Mouse (Mus musculus): ENCODE measurements around the gene Trak2. TPM values are rescaled to one million over a fixed set of nuclear protein-coding genes. Genes with fewer than 3 reads are reported as not detected.
"Not testable (repeated sequence)": the region's sequence is repeated elsewhere in the genome, so short reads cannot be mapped to it uniquely, and the experiment has no call there.

The Trak2 gene
- polyA plus RNA-seq, 1 experiment from 2014 or later = 17.9 TPM

DNA sequence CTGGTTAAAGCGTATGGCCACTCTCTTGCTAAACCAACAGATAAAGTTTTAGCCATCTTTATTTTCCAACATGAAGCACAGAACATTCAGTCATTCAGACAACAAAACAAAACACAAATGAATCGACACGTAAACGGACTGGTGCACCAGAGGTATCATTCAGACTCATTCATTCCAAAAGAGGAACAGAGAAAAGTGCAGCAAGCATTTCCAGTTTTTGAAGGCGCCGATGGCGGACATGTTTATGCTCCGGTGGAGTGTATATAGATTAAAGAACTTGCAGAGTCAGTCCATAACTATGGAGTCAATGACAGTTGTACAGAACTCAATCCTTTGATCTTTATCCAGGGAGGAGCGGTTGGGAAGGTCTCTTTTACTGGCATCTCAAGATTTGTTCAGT, 90.0 kb downstream of the Trak2 start:
- WGBS = 91% methylated on average over 9 of the region's 9 CpGs
- not testable (repeated sequence) for H3K9ac ChIP-seq (ENCODE audit: low read length); H3K9me3 ChIP-seq (replicated peaks; ENCODE audit: control insufficient read depth, low read length); H3K27ac ChIP-seq (ENCODE audit: low read depth, low read length); H3K4me2 ChIP-seq (ENCODE audit: low read length); H3K36me3 ChIP-seq (ENCODE audit: control insufficient read depth, insufficient read depth, low read length); H3K4me3 ChIP-seq (ENCODE audit: low read depth, low read length); H3K4me1 ChIP-seq (ENCODE audit: control insufficient read depth, insufficient read depth, low read length); H3K27me3 ChIP-seq (replicated peaks; ENCODE audit: control insufficient read depth, insufficient read depth, low read length); ATAC-seq; DNase-seq (ENCODE audit: low spot score)

DNA sequence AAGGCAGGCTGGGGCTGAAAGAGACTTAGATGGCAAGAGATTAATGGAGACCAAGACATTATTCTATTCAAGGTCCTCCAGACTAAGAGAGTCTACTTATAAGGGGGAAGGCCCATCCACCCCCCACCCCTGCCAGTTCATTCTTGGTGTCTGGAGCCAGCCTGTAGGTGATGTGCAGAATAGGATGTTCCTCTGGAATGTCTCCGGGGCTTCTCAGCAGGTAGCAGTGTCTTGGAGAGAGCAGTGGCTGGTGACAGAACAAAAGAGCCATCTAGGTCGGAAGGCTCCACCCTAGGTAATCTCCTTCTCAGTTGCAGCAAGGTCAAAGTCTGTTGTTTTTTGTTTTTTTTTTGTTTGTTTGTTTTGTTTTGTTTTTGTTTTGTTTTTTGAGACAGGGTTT, 93.9 kb downstream of the Trak2 start:
- H3K27me3 ChIP-seq (replicated peaks; ENCODE audit: control insufficient read depth, insufficient read depth, low read length); H3K4me1 ChIP-seq (ENCODE audit: control insufficient read depth, insufficient read depth, low read length); H3K4me2 ChIP-seq (ENCODE audit: low read length); ATAC-seq; H3K27ac ChIP-seq (ENCODE audit: low read depth, low read length); H3K9me3 ChIP-seq (replicated peaks; ENCODE audit: control insufficient read depth, low read length); H3K9ac ChIP-seq (ENCODE audit: low read length); H3K4me3 ChIP-seq (ENCODE audit: low read depth, low read length); H3K36me3 ChIP-seq (ENCODE audit: control insufficient read depth, insufficient read depth, low read length); DNase-seq (ENCODE audit: low spot score): not testable (repeated sequence)
- 96% methylated on average over 2 of the region's 2 CpGs for WGBS

DNA sequence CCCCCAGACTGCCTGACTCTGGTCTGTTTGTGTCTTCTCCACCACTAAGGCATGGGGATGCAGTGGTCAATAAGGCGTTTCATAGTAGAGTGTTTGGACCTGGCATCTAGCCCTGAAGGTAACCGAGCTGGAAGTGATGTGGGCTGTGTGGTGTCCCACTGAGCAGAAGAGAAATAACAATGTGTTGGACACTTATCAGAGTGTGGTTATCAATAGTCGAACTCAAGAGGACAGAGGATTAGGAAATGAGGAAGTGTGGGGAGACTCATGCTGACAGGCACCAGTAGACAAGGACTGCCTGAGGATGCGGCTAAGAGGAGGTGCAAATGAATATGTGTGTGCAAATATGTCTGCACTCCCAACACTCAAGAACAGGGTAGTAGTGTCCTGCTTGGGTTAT, 96.7 kb downstream of the Trak2 start:
- H3K36me3 ChIP-seq (ENCODE audit: control insufficient read depth, insufficient read depth, low read length); H3K27me3 ChIP-seq (replicated peaks; ENCODE audit: control insufficient read depth, insufficient read depth, low read length); H3K4me3 ChIP-seq (ENCODE audit: low read depth, low read length); H3K4me1 ChIP-seq (ENCODE audit: control insufficient read depth, insufficient read depth, low read length); H3K9me3 ChIP-seq (replicated peaks; ENCODE audit: control insufficient read depth, low read length); H3K27ac ChIP-seq (ENCODE audit: low read depth, low read length); H3K9ac ChIP-seq (ENCODE audit: low read length); DNase-seq (ENCODE audit: low spot score); ATAC-seq; H3K4me2 ChIP-seq (ENCODE audit: low read length): not testable (repeated sequence)
- 93% methylated on average over 4 of the region's 4 CpGs for WGBS

DNA sequence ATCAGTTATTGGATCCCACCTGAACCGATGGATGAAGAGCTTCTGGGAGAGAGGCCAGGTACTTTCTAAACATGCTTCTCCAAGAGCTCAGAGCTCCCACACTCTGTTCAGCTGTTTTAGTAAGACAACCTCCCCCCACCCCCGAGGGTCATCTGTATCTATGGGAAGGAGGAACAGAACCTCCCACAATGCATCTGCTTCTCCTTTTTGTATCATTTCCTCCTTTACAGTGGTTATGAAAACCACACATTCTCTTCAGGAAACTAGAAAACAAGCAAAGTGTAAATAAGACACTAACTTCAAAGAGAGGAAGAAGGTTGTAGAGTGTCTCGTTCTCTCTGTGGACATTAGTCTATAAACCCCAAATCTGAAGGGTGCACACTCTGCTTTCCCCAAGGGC, 112.6 kb downstream of the Trak2 start:
- not testable (repeated sequence) for H3K27ac ChIP-seq (ENCODE audit: low read depth, low read length); H3K36me3 ChIP-seq (ENCODE audit: control insufficient read depth, insufficient read depth, low read length); DNase-seq (ENCODE audit: low spot score); H3K4me3 ChIP-seq (ENCODE audit: low read depth, low read length); H3K9me3 ChIP-seq (replicated peaks; ENCODE audit: control insufficient read depth, low read length); H3K9ac ChIP-seq (ENCODE audit: low read length); ATAC-seq; H3K27me3 ChIP-seq (replicated peaks; ENCODE audit: control insufficient read depth, insufficient read depth, low read length); H3K4me1 ChIP-seq (ENCODE audit: control insufficient read depth, insufficient read depth, low read length); H3K4me2 ChIP-seq (ENCODE audit: low read length)
- 93% methylated on average over 3 of the region's 3 CpGs for WGBS

DNA sequence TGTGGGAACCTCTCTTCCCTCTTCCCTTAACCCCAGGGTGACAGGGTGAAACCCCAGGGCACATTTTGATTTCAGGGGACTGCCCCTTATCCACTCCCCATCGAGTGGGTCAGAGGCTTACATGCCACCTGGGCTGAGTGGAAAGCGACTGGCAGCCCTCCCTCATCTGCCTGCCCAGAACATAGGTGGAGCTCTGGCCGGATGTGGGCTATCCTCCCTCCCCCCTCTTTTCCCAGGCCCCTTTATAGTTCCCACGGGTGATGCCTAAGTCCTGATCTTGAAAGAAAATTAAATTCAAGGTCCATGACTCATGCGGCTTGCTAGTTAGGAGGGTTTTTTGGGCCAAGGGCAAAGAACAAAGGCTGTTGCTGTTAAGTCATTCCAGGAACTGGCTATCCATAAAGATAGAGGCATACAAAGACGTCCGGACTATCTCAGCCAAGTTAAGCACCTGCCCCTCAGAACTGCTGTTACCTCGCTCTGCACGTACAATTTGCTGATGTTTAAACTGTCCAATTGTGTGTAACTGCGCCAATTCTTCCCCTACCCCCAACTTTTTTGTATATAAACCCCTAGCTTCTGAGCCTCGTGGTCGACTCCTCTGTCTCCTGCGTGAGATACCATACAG, 113.4 kb downstream of the Trak2 start:
- H3K9ac ChIP-seq (ENCODE audit: low read length); H3K27me3 ChIP-seq (replicated peaks; ENCODE audit: control insufficient read depth, insufficient read depth, low read length); ATAC-seq; H3K36me3 ChIP-seq (ENCODE audit: control insufficient read depth, insufficient read depth, low read length); H3K9me3 ChIP-seq (replicated peaks; ENCODE audit: control insufficient read depth, low read length); H3K4me3 ChIP-seq (ENCODE audit: low read depth, low read length); H3K27ac ChIP-seq (ENCODE audit: low read depth, low read length); H3K4me2 ChIP-seq (ENCODE audit: low read length); DNase-seq (ENCODE audit: low spot score); H3K4me1 ChIP-seq (ENCODE audit: control insufficient read depth, insufficient read depth, low read length): not testable (repeated sequence)
- WGBS = 78% methylated on average over 13 of the region's 13 CpGs

DNA sequence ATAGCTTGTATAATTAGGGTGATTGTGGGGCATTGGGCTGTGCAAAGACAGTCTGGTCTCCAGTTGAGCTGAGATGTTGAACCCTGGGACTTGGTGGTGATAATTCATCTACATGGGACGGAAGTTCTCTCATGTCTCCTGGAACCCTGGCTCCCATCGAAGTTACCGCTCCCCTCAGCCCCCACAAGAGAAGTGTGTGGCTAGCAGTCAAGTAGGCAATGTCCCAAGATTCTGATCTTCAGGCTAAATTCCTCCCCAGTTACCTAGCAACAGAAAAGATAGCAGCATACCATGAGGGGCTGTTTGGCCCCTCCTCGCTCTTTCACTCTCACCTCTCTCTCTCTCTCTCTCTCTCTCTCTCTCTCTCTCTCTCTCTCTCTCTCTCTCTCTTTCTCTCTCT, 114.1 kb downstream of the Trak2 start:
- not testable (repeated sequence) for H3K9me3 ChIP-seq (replicated peaks; ENCODE audit: control insufficient read depth, low read length); H3K4me3 ChIP-seq (ENCODE audit: low read depth, low read length); H3K27ac ChIP-seq (ENCODE audit: low read depth, low read length); H3K4me1 ChIP-seq (ENCODE audit: control insufficient read depth, insufficient read depth, low read length); H3K9ac ChIP-seq (ENCODE audit: low read length); H3K27me3 ChIP-seq (replicated peaks; ENCODE audit: control insufficient read depth, insufficient read depth, low read length); ATAC-seq; H3K36me3 ChIP-seq (ENCODE audit: control insufficient read depth, insufficient read depth, low read length); H3K4me2 ChIP-seq (ENCODE audit: low read length); DNase-seq (ENCODE audit: low spot score)
- 88% methylated on average over 4 of the region's 4 CpGs for WGBS

DNA sequence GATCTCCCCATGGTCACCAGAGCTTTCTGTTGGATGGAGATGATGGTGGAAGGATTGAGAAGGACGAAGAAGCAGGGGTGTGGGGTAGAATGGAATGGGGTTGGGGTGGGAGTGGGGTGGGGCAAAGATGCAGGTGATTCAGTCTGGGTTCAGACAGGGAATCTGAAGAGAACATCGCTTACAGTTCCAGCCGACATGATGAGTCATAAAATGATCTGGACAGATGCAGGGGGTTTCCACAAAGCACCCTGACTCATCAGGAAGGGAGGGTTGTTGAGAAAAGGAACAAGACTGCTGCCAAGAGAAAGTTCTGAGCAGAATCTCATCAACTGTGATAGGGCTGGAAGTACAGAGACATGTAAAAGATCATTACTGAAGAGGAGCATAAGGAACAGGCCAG, 116.4 kb downstream of the Trak2 start:
- not testable (repeated sequence) for H3K36me3 ChIP-seq (ENCODE audit: control insufficient read depth, insufficient read depth, low read length); H3K4me1 ChIP-seq (ENCODE audit: control insufficient read depth, insufficient read depth, low read length); H3K27ac ChIP-seq (ENCODE audit: low read depth, low read length); H3K4me2 ChIP-seq (ENCODE audit: low read length); H3K27me3 ChIP-seq (replicated peaks; ENCODE audit: control insufficient read depth, insufficient read depth, low read length); H3K4me3 ChIP-seq (ENCODE audit: low read depth, low read length); ATAC-seq; DNase-seq (ENCODE audit: low spot score); H3K9ac ChIP-seq (ENCODE audit: low read length); H3K9me3 ChIP-seq (replicated peaks; ENCODE audit: control insufficient read depth, low read length)
- WGBS = 78% methylated on average over 3 of the region's 3 CpGs

Other genes starting within 250 kb of the Trak2 start
- gene Casp8, start 178.1 kb downstream of the Trak2 start, polyA plus RNA-seq (2014; fragmentation: Nextera tagmentation; extraction: Ambion mirVana) = 3.8 and 4.7 TPM in 2 replicates
- gene Stradb, start 92 bp upstream of the Trak2 start, polyA plus RNA-seq (2014; fragmentation: Nextera tagmentation; extraction: Ambion mirVana) = 96.7 and 107 TPM in 2 replicates
- 4.7 TPM in 1 of 2 replicates, not detected in the other for gene C2cd6, start 121.5 kb upstream of the Trak2 start, polyA plus RNA-seq (2014; fragmentation: Nextera tagmentation; extraction: Ambion mirVana)
- 34.8 and 61.9 TPM in 2 replicates for gene Tmem237, start 147.0 kb upstream of the Trak2 start, polyA plus RNA-seq (2014; fragmentation: Nextera tagmentation; extraction: Ambion mirVana)
- gene Mpp4, start 190.0 kb upstream of the Trak2 start, polyA plus RNA-seq (2014; fragmentation: Nextera tagmentation; extraction: Ambion mirVana) = 0.60 and 0.98 TPM in 2 replicates

Measured in forebrain, embryonic 14.5 days (tissue).